Mouse (Mus musculus) MEL (cell line): ENCODE data around the gene Olfr128. TPM values are rescaled to one million over a fixed set of nuclear protein-coding genes. Genes with fewer than 3 reads are reported as not detected.

ENCODE experiments used
- DNase-seq: peaks from one replicate; pipeline ENCODE4 v3.0.0; 2011; ENCODE audit warnings: low read depth, low spot score
- H3K27ac ChIP-seq: 2 replicates; pipeline ENCODE4 v1.5.1; 2012; ENCODE audit warnings: low read depth, mild to moderate bottlenecking, control low read depth, low read length, moderate library complexity; ENCODE audit not compliant: control insufficient read depth
- H3K27me3 ChIP-seq, 2 experiments: fragments of 150-350 bp in 1 of 2; sonication (generic) in 1 of 2; 2 replicates each; pipeline ENCODE4 v1.6.1; 2012; ENCODE audit warnings: low read length in 2 of 2, mild to moderate bottlenecking in 2 of 2, improper control_type of control experiment in 1 of 2, moderate library complexity in 1 of 2; ENCODE audit not compliant: insufficient read depth in 2 of 2, control insufficient read depth in 1 of 2
- H3K36me3 ChIP-seq, 2 experiments: 2 replicates each; pipeline ENCODE4 v1.6.1; 2012 to 2014; ENCODE audit warnings: low read length in 2 of 2, improper control_type of control experiment in 1 of 2, inconsistent platforms in 1 of 2, mild to moderate bottlenecking in 1 of 2; ENCODE audit not compliant: insufficient read depth in 2 of 2, control insufficient read depth in 1 of 2
- H3K4me1 ChIP-seq, 2 experiments: fragments of 150-350 bp in 1 of 2; sonication (generic) in 1 of 2; 2 replicates each; pipeline ENCODE4 v1.6.1; 2012; ENCODE audit warnings: low read length in 2 of 2, improper control_type of control experiment in 1 of 2, mild to moderate bottlenecking in 1 of 2; ENCODE audit not compliant: insufficient read depth in 2 of 2, control insufficient read depth in 1 of 2
- H3K4me3 ChIP-seq, 2 experiments: fragments of 150-350 bp in 1 of 2; sonication (generic) in 1 of 2; 2 replicates each; pipeline ENCODE4 v1.5.1; 2012; ENCODE audit warnings: low read depth in 2 of 2, low read length in 2 of 2, mild to moderate bottlenecking in 2 of 2, moderate library complexity in 2 of 2, control low read depth in 1 of 2, improper control_type of control experiment in 1 of 2; ENCODE audit not compliant: control insufficient read depth in 1 of 2, insufficient read depth in 1 of 2
- H3K79me2 ChIP-seq: 2 replicates; pipeline ENCODE4 v1.6.1; 2012; ENCODE audit warnings: mild to moderate bottlenecking, low read length, moderate library complexity; ENCODE audit not compliant: control insufficient read depth, poor library complexity, insufficient read depth
- H3K9ac ChIP-seq: 2 replicates; pipeline ENCODE4 v1.6.1; 2012; ENCODE audit warnings: low read depth, mild to moderate bottlenecking, control low read depth, low read length, moderate library complexity; ENCODE audit not compliant: control insufficient read depth, poor library complexity, severe bottlenecking
- H3K9me3 ChIP-seq: fragments of 150-350 bp; sonication (generic); replicated peaks from 2 replicates; pipeline ENCODE4 v1.6.1; 2012; ENCODE audit warnings: mild to moderate bottlenecking, low read length, improper control_type of control experiment, moderate library complexity; ENCODE audit not compliant: insufficient read depth
- BHLHE40 ChIP-seq: IDR thresholded peaks from 2 replicates; pipeline ENCODE4 v1.6.1; 2012; ENCODE audit warnings: low read depth, mild to moderate bottlenecking, inconsistent platforms, low read length, improper control_type of control experiment, borderline replicate concordance
- CTCF ChIP-seq, 3 experiments: IDR thresholded peaks in 2 of 3; conservative IDR thresholded peaks in 1 of 3; 2 replicates each; pipeline ENCODE4 v1.5.1; 2011 to 2012; ENCODE audit warnings: low read length in 3 of 3, low read depth in 2 of 3, mild to moderate bottlenecking in 2 of 3, improper control_type of control experiment in 1 of 3, inconsistent platforms in 1 of 3, mixed read lengths in 1 of 3, moderate library complexity in 1 of 3; ENCODE audit not compliant: control insufficient read depth in 1 of 3, insufficient read depth in 1 of 3, poor library complexity in 1 of 3, severe bottlenecking in 1 of 3
- E2F4 ChIP-seq: IDR thresholded peaks from 2 replicates; pipeline ENCODE4 v1.6.1; 2011; ENCODE audit warnings: low read depth, low read length, improper control_type of control experiment, borderline replicate concordance
- EP300 ChIP-seq, 2 experiments: IDR thresholded peaks; 2 replicates each; pipeline ENCODE4 v1.6.1; 2011; ENCODE audit warnings: improper control_type of control experiment in 2 of 2, low read length in 2 of 2, low read depth in 1 of 2, mild to moderate bottlenecking in 1 of 2
- GABPA ChIP-seq: IDR thresholded peaks from 2 replicates; pipeline ENCODE4 v1.6.1; 2012; ENCODE audit warnings: low read depth, mild to moderate bottlenecking, inconsistent platforms, low read length, improper control_type of control experiment, moderate library complexity
- GATA1 ChIP-seq: IDR thresholded peaks from 2 replicates; pipeline ENCODE4 v1.6.1; 2011; ENCODE audit warnings: low read depth, low read length, improper control_type of control experiment
- KAT2A ChIP-seq: conservative IDR thresholded peaks from 2 replicates; pipeline ENCODE4 v1.6.1; 2012; ENCODE audit warnings: low read depth, low read length, improper control_type of control experiment, inconsistent platforms
- MAX ChIP-seq: IDR thresholded peaks from 2 replicates; pipeline ENCODE4 v1.6.1; 2011; ENCODE audit warnings: low read length, improper control_type of control experiment
- MEF2A ChIP-seq: IDR thresholded peaks from 2 replicates; pipeline ENCODE4 v1.6.1; 2014; ENCODE audit warnings: low read depth, mild to moderate bottlenecking, inconsistent platforms, low read length, improper control_type of control experiment; ENCODE audit not compliant: poor library complexity, insufficient replicate concordance, severe bottlenecking; ENCODE audit errors: extremely low read depth
- MXI1 ChIP-seq: IDR thresholded peaks from 2 replicates; pipeline ENCODE4 v1.6.1; 2011; ENCODE audit warnings: mild to moderate bottlenecking, low read depth, low read length, improper control_type of control experiment
- MYB ChIP-seq: IDR thresholded peaks from 2 replicates; pipeline ENCODE4 v1.6.1; 2011; ENCODE audit warnings: mild to moderate bottlenecking, low read depth, low read length, improper control_type of control experiment
- MYC ChIP-seq: IDR thresholded peaks from 2 replicates; pipeline ENCODE4 v1.6.1; 2011; ENCODE audit warnings: low read depth, mild to moderate bottlenecking, low read length, improper control_type of control experiment, moderate library complexity
- NELFE ChIP-seq: IDR thresholded peaks from 2 replicates; pipeline ENCODE4 v1.6.1; 2011; ENCODE audit warnings: low read depth, low read length, improper control_type of control experiment
- NRF1 ChIP-seq: IDR thresholded peaks from 2 replicates; pipeline ENCODE4 v1.6.1; 2014; ENCODE audit warnings: low read depth, mild to moderate bottlenecking, inconsistent platforms, low read length, improper control_type of control experiment, moderate library complexity; ENCODE audit not compliant: poor library complexity, insufficient read depth, severe bottlenecking
- POLR2AphosphoS2 ChIP-seq: IDR thresholded peaks from 2 replicates; pipeline ENCODE4 v1.6.1; 2011; ENCODE audit warnings: low read length, improper control_type of control experiment
- RCOR1 ChIP-seq: IDR thresholded peaks from 2 replicates; pipeline ENCODE4 v1.6.1; 2012; ENCODE audit warnings: low read depth, mild to moderate bottlenecking, inconsistent platforms, low read length, improper control_type of control experiment
- SIN3A ChIP-seq: IDR thresholded peaks from 2 replicates; pipeline ENCODE4 v1.6.1; 2012; ENCODE audit warnings: low read length, improper control_type of control experiment, inconsistent platforms
- SMC3 ChIP-seq: IDR thresholded peaks from 2 replicates; pipeline ENCODE4 v1.6.1; 2011; ENCODE audit warnings: low read depth, low read length, improper control_type of control experiment
- TAL1 ChIP-seq: IDR thresholded peaks from 2 replicates; pipeline ENCODE4 v1.6.1; 2012; ENCODE audit warnings: mild to moderate bottlenecking, inconsistent platforms, low read length, moderate library complexity, mixed read lengths
- TBP ChIP-seq: IDR thresholded peaks from 2 replicates; pipeline ENCODE4 v1.8.0; 2011; ENCODE audit warnings: low read depth, low read length, improper control_type of control experiment
- TCF12 ChIP-seq: IDR thresholded peaks from 2 replicates; pipeline ENCODE4 v1.6.1; 2014; ENCODE audit warnings: low read depth, mild to moderate bottlenecking, inconsistent platforms, low read length, improper control_type of control experiment, moderate library complexity
- UBTF ChIP-seq: IDR thresholded peaks from 2 replicates; pipeline ENCODE4 v1.6.1; 2012; ENCODE audit warnings: low read depth, mild to moderate bottlenecking, inconsistent platforms, low read length, improper control_type of control experiment, moderate library complexity, borderline replicate concordance; ENCODE audit not compliant: insufficient read depth
- USF1 ChIP-seq: IDR thresholded peaks from 2 replicates; pipeline ENCODE4 v1.6.1; 2014; ENCODE audit warnings: low read depth, mild to moderate bottlenecking, inconsistent platforms, low read length, improper control_type of control experiment, moderate library complexity
- USF2 ChIP-seq, 2 experiments: IDR thresholded peaks; 2 replicates each; pipeline ENCODE4 v1.6.1; 2011 to 2012; ENCODE audit warnings: improper control_type of control experiment in 2 of 2, low read length in 2 of 2, borderline replicate concordance in 1 of 2, inconsistent platforms in 1 of 2, low read depth in 1 of 2, mild to moderate bottlenecking in 1 of 2; ENCODE audit not compliant: insufficient read depth in 1 of 2
- polyA plus RNA-seq, 2 experiments: library from polyadenylated mRNA; stranded (reverse) in 1 of 2; unstranded in 1 of 2; fragments of >175 nt in 1 of 2; fragments of >200 nt in 1 of 2; gene quantifications; 2 replicates each; pipeline versions ENCODE4 v1.2.1 to v1.2.4; 2012; ENCODE audit warnings: low replicate concordance in 2 of 2, low read depth in 1 of 2; ENCODE audit not compliant: insufficient read length in 2 of 2, insufficient read depth in 1 of 2, missing spikeins in 1 of 2
- total RNA-seq: library from RNA; depleted of rRNA; stranded (reverse); fragments of 300-350 nt; gene quantifications from 2 replicates; pipeline ENCODE4 v1.2.3, GENCODE M21; 2012; rRNA removed

Gene Olfr128
- not detected in 2 replicates for total RNA-seq
- not detected for polyA plus RNA-seq

DNA sequence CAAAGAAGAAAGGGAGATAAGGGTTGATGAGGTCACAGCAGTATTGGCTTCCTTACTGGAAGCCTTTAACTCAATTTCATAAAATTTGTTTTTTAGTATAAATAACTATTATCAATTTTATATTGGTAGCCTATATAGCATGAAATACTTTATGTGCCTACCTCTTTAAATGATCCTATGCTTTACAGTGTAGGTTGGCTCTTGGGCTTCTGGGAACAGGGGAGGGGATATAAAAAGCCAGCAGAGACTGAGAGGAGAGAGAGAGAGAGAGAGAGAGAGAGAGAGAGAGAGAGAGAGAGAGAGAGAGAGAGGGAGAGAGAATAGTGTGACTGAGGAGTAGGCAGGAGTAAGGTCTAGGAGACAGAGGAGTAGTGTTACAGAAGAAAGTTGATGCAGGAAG lies at the start of gene Olfr128:
Gene Olfr128, plus strand, starts transcription at position 301 of the 400 bp plus-strand sequence.
- Histone ChIP-seq H3K79me2 (no peaks in the 10 kb centered on the region), H3K4me3 (no peak within 1 kb of the TSS), H3K9ac (no peak within 1 kb of the TSS), H3K27me3 (no peaks in the 10 kb centered on the region), H3K36me3 (no peaks in the 10 kb centered on the region; a peak in 1 of 4 replicates), H3K9me3 (no peaks in the 10 kb centered on the region), H3K27ac (no peak within 1 kb of the TSS), H3K4me1 (no peaks in the 10 kb centered on the region)
- TF ChIP-seq NELFE (no peak), POLR2AphosphoS2 (no peak), KAT2A (no peak), NRF1 (no peak), TBP (no peak), SIN3A (no peak), GABPA (no peak), MAX (no peak)
- no peak for DNase-seq

DNA sequence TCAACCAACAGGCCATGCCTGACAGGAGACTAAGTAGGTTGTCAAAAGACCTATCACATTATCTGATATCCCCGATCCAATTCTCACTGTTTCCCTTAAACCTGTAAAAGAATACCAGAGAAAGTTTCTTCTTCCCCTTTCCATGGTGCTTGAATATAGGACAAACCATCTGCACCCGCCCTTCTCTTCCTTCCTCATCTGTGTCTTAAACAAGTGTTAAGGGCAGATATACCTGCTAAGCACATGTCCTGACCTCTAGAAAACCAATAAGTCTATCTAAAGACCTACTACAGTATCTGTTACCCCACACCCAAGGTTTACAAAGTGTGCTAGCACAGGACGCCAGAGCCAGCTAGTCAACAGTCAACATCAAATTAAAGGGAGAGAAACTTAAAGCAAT lies 46.5 kb upstream of the Olfr128 start:
- H3K79me2 ChIP-seq, result no peaks in the 10 kb centered on the region
- H3K4me1 ChIP-seq, result no peaks in the 10 kb centered on the region; a peak in 1 of 4 replicates

DNA sequence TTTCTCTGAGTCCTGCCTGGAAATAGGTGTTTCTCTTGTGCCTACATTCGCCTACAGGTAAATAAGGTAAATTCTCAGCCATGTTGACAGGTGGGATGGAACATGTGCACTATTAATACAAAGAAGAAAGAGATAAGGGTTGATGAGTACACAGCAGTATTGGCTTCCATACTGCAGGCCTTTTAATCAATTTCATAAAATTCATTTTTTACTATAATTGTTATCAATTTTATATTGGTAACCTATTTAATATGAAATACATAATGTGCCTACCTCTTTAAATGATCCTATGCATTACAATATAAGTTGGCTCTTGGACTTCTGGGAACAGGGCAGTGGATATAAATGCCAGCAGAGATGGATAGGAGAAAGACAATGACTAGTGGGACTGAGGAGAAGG lies 20.2 kb upstream of the Olfr128 start, which contains the start of gene Olfr127:
Gene Olfr127, plus strand, starts transcription at position 301 of the 400 bp plus-strand sequence.
- H3K9ac ChIP-seq, result no peak within 1 kb of the TSS
- no peaks in the 10 kb centered on the region for H3K79me2 ChIP-seq
- no peaks in the 10 kb centered on the region for H3K27me3 ChIP-seq
- no peaks in the 10 kb centered on the region for H3K36me3 ChIP-seq
- no peak for DNase-seq
- TF ChIP-seq BHLHE40, result no peak
- no peak for TF ChIP-seq RCOR1
- no peak for TF ChIP-seq MAX
- no peak for TF ChIP-seq E2F4
- TF ChIP-seq UBTF, result no peak
- no peak for TF ChIP-seq KAT2A
- no peak for TF ChIP-seq SMC3
- TF ChIP-seq POLR2AphosphoS2, result no peak
- no peak for TF ChIP-seq MEF2A
- no peak for TF ChIP-seq MYB
- TF ChIP-seq USF2 (IDR thresholded peaks at IDR 0.05; ENCODE audit: borderline replicate concordance in 1 of 2, insufficient read depth in 1 of 2, low read depth in 1 of 2, low read length in 2 of 2), result no peak
- no peak for TF ChIP-seq TBP
- no peak for TF ChIP-seq CTCF (IDR thresholded peaks at IDR 0.05 in 2 of 3, conservative IDR thresholded peaks at IDR 0.05 in 1 of 3; ENCODE audit: control insufficient read depth in 1 of 3, insufficient read depth in 1 of 3, low read depth in 2 of 3, low read length in 3 of 3, poor library complexity in 1 of 3, severe bottlenecking in 1 of 3)
- no peak for TF ChIP-seq USF1
- TF ChIP-seq TAL1, result no peak
- TF ChIP-seq GABPA, result no peak
- TF ChIP-seq, all 39 proteins: peak for 0
- Histone ChIP-seq H3K27ac (no peak within 1 kb of the TSS), H3K4me1 (no peaks in the 10 kb centered on the region), H3K9me3 (no peaks in the 10 kb centered on the region), H3K4me3 (no peak within 1 kb of the TSS)

More for the DNA sequence above, 46.5 kb upstream of the Olfr128 start:
- 0 out of 2 replicates have a peak, but pooled peaks have one; percentile 25 for TF ChIP-seq MXI1
- no peak for TF ChIP-seq SMC3
- peak; percentile 54 to 75; a peak in 3 of 4 replicates for TF ChIP-seq EP300 (IDR thresholded peaks at IDR 0.05; ENCODE audit: low read depth in 1 of 2, low read length in 2 of 2)
- 0 out of 2 replicates have a peak, but pooled peaks have one; percentile 39 for TF ChIP-seq TCF12
- TF ChIP-seq GATA1, result 0 out of 2 replicates have a peak, but pooled peaks have one; percentile 26
- TF ChIP-seq BHLHE40, result no peak
- no peak for TF ChIP-seq NELFE
- TF ChIP-seq MYC, result 0 out of 2 replicates have a peak, but pooled peaks have one; percentile 46
- no peak for TF ChIP-seq SIN3A
- Histone ChIP-seq H3K4me3 (no peak overlapping the region), H3K27me3 (no peaks in the 10 kb centered on the region), H3K27ac (peak overlapping the region; percentile 34), H3K9me3 (no peaks in the 10 kb centered on the region), H3K9ac (no peak overlapping the region), H3K36me3 (peaks cover 0 to 2% of the 10 kb centered on the region in 2 experiments; a peak in 2 of 4 replicates)
- peak; percentile 66 for DNase-seq
